Mouse (Mus musculus) spleen, adult 2 months (tissue): ENCODE measurements around the gene Aqp9. TPM values are rescaled to one million over a fixed set of nuclear protein-coding genes. Genes with fewer than 3 reads are reported as not detected.

Experiments used
- DNase-seq, 2 experiments: peaks; one replicate each; pipeline versions ENCODE4 v3.0.0 to v3.0.0-alpha.2; 2012 to 2021; ENCODE audit warnings: low spot score in 2 of 2, low read depth in 1 of 2
- H3K27ac ChIP-seq: fragments of 200-500 bp; 2 replicates; pipeline ENCODE4 v1.5.1; 2012; ENCODE audit warnings: low read length, inconsistent platforms; ENCODE audit not compliant: insufficient read depth
- H3K27me3 ChIP-seq: fragments of 200-500 bp; 2 replicates; pipeline ENCODE4 v1.6.1; 2012; ENCODE audit warnings: mild to moderate bottlenecking, moderate library complexity, low read length, inconsistent platforms; ENCODE audit not compliant: control insufficient read depth, insufficient read depth
- H3K36me3 ChIP-seq: fragments of 200-500 bp; 2 replicates; pipeline ENCODE4 v1.6.1; 2012; ENCODE audit warnings: mild to moderate bottlenecking, low read length, inconsistent platforms; ENCODE audit not compliant: control insufficient read depth, insufficient read depth
- H3K4me1 ChIP-seq: fragments of 200-500 bp; 2 replicates; pipeline ENCODE4 v1.6.1; 2011; ENCODE audit warnings: inconsistent platforms; ENCODE audit not compliant: control insufficient read depth, insufficient read depth, insufficient read length
- H3K4me3 ChIP-seq: fragments of 200-500 bp; 2 replicates; pipeline ENCODE4 v1.5.1; 2011; ENCODE audit warnings: mild to moderate bottlenecking, inconsistent platforms; ENCODE audit not compliant: insufficient read depth, insufficient read length; ENCODE audit errors: extremely low read depth
- CTCF ChIP-seq: fragments of 200-500 bp; IDR thresholded peaks from 2 replicates; pipeline ENCODE4 v1.5.1; 2011; ENCODE audit warnings: mild to moderate bottlenecking, inconsistent platforms; ENCODE audit not compliant: insufficient read depth, insufficient read length, insufficient replicate concordance; ENCODE audit errors: extremely low read depth
- POLR2A ChIP-seq: fragments of 200-500 bp; IDR thresholded peaks from 2 replicates; pipeline ENCODE4 v1.6.1; 2011; ENCODE audit warnings: low read depth, low read length, inconsistent platforms
- WGBS: fragments of 180-500 bp; shearing (Covaris S2); methylation state at CpG from one replicate; pipeline ENCODE4 v1.1.7; 2018; 5-methylcytosine and 5-hydroxymethylcytosine counted together
- polyA plus RNA-seq: library from polyadenylated mRNA; depleted of rRNA; stranded (reverse); fragments of >200 nt; gene quantifications from 2 replicates; pipeline ENCODE4 v1.2.3, GENCODE M21; 2012

Aqp9 gene
- polyA plus RNA-seq, 1 experiment: 2.4 TPM

DNA sequence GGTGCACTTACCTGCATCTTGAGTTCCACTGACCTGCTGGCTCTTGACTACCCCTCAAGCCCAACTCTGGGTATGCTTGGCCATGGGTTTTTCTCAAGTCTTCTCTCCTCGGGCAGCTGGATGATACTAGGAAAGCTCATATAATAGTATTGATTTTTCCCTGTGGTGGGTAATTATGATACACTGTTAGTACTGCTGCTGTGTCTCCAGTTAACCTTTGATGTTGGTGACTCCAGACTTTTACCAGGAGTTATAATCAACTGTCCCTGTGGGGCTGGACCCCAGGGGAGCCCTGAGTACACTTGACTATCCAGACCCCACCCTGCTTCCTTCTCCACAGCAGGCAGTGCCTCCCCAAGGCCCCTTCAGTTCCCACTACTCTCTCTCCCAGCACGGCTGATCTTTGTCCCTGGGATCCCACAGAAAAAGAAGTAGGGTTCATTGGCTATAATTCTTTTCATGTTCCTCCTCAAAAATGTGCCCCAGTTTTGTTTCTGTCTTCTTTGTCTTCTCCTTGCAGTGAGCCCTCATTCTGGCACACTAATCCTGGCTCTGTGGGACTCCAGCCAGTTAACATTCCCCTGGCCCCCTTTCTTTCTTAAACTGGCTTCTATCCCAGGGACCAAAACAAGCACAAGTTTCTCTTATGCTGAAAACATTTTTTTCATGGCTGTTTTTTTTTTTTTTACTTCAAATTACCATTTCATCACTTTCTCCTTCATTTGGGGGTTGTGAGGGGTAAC is 838 bp downstream of the Aqp9 start:
- WGBS: 57% methylated on average over 2 of the region's 2 CpGs
- no peaks in the 10 kb centered on the region for H3K36me3 ChIP-seq
- no peaks in the 10 kb centered on the region for H3K27me3 ChIP-seq
- H3K4me3 ChIP-seq: no peak overlapping the region
- TF ChIP-seq POLR2A: no peak
- no peak for TF ChIP-seq CTCF
- H3K27ac ChIP-seq: no peak overlapping the region
- H3K4me1 ChIP-seq: no peaks in the 10 kb centered on the region; the same call in 1 of the 2 replicates
- no peak for DNase-seq

DNA sequence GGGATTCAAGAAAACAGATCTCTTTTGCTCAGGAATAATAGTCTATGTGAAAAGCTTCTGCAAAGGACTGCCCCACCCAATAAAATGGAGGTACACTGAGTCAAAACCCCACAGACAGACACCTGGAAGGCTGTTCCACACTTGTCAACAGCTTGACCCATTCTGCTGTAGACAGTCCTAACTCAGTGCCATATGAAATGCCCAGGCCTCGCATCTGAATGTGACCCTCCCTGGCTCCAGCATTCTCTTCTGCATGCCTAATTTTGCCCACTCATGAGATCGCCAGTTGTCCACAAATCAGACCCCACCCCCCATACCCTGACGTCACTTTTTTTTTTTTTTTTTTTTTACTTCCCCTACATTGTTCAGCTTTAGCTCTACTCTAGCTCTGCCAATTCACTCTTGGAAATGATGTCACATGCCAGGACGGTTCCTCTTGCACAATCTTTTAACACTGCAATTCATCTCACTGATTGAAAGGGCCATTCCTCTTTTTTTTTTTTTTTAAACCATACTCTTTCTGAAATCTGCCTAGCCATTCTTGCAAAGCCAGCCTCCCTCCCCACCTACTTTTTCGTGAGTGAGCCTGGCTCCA is 1.5 kb downstream of the Aqp9 start:
- Histone ChIP-seq H3K27me3 (no peaks in the 10 kb centered on the region), H3K4me3 (no peak overlapping the region), H3K36me3 (no peaks in the 10 kb centered on the region), H3K4me1 (no peaks in the 10 kb centered on the region; the same call in 1 of the 2 replicates), H3K27ac (no peak overlapping the region)
- WGBS: 45% methylated on average over 5 of the region's 5 CpGs
- no peak for TF ChIP-seq CTCF
- TF ChIP-seq POLR2A: no peak
- DNase-seq: no peak

DNA sequence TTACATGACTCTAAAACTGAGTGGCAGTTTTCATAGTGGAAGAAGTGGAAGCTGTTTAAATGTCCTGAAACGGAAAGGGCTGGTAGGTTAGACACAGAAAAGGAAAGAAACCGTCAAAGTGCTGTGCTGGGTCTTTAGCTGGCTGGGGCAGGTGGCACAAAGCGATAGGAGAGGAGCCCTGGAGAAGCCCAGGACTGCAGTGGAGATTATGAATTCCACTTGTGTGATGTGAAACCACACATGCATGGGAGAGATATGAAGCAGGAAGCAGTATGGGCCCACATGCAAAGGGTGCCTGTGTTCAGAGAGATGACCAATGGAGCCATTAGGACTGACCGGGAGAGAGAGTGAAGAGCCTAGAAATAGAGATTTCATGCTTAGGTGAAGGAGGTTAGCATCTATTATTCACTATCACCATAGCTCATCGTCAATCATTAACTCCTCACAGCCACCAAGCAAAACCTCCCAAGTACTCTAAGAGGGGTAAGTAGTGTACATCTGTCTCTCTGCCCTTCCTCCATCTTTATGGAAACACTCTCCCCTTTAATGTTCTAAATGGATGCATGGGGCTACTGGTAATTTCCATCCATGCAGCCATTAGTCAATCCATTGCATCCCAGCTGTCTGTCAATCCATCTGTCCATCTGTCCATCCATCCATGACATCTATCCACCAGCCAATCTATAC is 2.3 kb downstream of the Aqp9 start:
- Histone ChIP-seq H3K4me1 (no peaks in the 10 kb centered on the region; the same call in 1 of the 2 replicates), H3K27me3 (no peaks in the 10 kb centered on the region), H3K36me3 (no peaks in the 10 kb centered on the region), H3K4me3 (no peak overlapping the region), H3K27ac (no peak overlapping the region)
- 55% methylated on average over 5 of the region's 5 CpGs for WGBS
- TF ChIP-seq CTCF: no peak
- TF ChIP-seq POLR2A: no peak
- no peak for DNase-seq

DNA sequence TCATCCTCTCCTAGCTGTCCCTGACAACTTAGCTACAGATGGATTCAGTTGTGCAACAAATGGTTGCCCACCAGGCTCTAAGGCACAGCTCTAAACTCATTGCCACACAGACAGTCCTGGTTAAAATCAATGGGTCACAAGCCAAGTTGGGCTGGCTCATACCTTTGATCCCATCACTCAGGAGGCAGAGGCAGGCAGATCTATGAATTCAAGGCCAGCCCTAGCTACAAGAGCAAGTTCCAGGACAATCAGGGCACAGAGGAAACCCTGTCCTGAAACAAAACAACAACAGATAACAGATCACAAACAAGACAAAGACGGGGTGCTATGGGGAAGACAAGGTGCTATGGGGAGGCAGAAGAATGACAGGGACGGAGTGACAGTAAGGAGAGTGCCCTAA is 3.0 kb downstream of the Aqp9 start:
- no peak for DNase-seq
- H3K27ac ChIP-seq: peak overlapping the region; percentile 44; the same call in 1 of the 2 replicates
- no peak overlapping the region for H3K4me3 ChIP-seq
- no peak for TF ChIP-seq POLR2A
- TF ChIP-seq CTCF: no peak
- WGBS: 56% methylated on average over 2 of the region's 2 CpGs
- H3K27me3 ChIP-seq: no peaks in the 10 kb centered on the region
- H3K36me3 ChIP-seq: no peaks in the 10 kb centered on the region
- no peaks in the 10 kb centered on the region; the same call in 1 of the 2 replicates for H3K4me1 ChIP-seq

DNA sequence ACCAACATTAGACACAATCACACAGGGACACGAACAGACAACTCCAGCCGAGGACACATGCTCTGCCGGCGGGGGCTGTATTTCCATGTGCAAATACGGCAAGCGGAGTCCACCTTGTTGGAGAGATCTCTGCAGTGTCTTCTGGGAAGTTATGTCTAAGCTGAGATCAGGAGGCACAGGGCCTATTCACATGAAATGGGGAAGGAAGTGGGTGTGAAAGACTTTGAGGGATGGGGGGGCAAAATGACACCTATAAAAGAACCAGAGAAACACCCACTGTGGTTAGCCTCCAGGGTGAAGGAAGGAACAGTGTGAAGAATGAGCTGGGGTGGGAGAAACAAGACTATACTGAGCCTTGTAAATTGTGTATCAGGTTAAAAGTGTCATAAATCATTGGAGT is 3.4 kb downstream of the Aqp9 start:
- peak in 1 of 2 experiments; percentile 15 for DNase-seq
- H3K4me1 ChIP-seq: no peaks in the 10 kb centered on the region; the same call in 1 of the 2 replicates
- no peak for TF ChIP-seq CTCF
- no peak for TF ChIP-seq POLR2A
- 20% methylated on average over 6 of the region's 6 CpGs for WGBS
- H3K27me3 ChIP-seq: no peaks in the 10 kb centered on the region
- H3K27ac ChIP-seq: peak overlapping the region; percentile 33; the same call in 1 of the 2 replicates
- H3K4me3 ChIP-seq: 0 out of 2 replicates have a peak overlapping the region, but pooled peaks have one; percentile 24
- H3K36me3 ChIP-seq: no peaks in the 10 kb centered on the region

DNA sequence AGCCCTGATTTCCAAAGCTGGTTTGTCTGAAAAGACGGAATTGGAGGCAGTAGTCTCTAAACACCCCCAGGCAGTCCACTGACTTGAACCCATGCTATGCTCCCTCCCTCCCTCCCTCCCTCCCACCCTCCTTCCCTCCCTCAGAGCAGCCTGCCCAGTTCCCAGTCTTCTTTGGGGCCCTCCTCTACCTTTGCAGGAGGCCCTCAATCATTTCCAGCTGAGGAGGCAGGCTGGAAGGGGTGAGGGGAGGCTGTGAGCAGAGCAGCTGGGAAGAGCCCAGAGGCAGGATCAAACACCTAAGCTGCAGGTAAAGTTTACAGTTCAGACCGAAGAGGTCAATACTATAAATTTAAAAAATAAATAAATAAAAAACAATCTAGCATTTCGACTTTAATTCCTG is 4.1 kb downstream of the Aqp9 start:
- TF ChIP-seq CTCF (no peak), POLR2A (no peak)
- Histone ChIP-seq H3K36me3 (no peaks in the 10 kb centered on the region), H3K4me3 (no peak overlapping the region), H3K27ac (no peak overlapping the region), H3K27me3 (no peaks in the 10 kb centered on the region), H3K4me1 (no peaks in the 10 kb centered on the region; the same call in 1 of the 2 replicates)
- no peak for DNase-seq
- 85% methylated on average over 3 of the region's 3 CpGs for WGBS
